Mouse (Mus musculus) cerebellum, adult 8-10 months (tissue): Measurements from ENCODE around the gene 4930404H24Rik.
"Not testable (repeated sequence)": the region's sequence is repeated elsewhere in the genome, so short reads cannot be mapped to it uniquely, and the experiment has no call there.

Experiments used
- DNase-seq: peaks from one replicate; pipeline ENCODE4 v3.0.0; 2022

Gene 4930404H24Rik

DNA sequence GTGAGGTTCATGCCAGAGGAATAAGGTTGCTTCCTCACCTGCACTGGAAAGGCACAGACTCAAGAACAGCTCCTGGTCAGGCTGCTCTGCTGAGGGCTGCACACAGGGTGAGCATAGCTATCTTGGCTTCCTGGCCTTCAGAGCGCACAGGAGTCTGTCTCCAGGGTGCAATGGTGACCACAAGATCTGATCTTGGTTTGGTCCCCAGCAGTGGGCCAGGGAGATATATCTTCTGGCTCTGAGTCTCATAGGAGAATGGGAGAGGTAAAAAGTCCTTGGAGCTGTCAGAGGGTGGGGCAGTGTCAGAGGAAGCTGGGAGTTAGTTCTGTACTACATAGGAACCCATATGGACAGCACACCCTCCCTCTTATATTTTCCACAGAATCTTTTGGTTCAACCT is 13.1 kb upstream of the 4930404H24Rik start:
- DNase-seq, result no peak

DNA sequence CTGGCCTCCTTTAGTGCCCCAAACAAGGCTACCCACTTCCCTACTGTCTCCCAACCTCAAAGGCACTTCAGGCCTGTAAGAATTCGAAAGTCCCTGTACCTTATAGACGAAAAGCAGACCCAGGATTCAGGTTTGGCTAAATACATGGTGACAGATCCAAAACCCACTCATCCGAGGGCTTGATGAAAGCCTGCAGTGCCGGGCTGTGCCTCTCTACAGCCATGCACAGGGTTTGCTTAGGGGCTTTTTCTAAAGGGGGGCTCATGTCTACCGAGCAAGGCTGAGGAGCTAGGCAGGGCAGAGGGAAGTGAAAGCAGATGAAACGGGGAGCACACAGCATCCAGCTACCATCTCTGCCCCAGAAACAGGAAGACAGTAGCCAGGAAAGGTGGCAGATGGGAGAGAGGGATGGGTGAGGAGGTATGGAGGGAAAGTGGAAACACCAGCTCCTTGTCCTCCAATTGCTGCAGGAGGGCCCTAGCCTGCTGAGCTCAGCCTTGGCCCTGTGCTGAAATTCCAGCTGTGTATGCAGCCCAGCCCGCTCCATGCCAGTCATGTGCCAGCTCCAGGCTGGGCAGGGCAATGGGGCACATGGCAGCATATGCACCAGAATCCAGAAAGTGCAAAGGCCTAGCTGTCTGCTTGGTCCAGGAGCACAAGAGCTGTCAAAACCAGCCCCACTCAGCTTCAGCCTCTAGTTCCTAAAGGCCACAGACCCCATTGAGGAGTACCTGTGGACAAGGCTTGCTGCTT is 11.3 kb upstream of the 4930404H24Rik start:
- no peak for DNase-seq

GRCm38 (mm10) chr2:153481861-153482120 is 10.8 kb upstream of the 4930404H24Rik start:
- DNase-seq, result no peak

GRCm38 (mm10) chr2:153483118-153483983 is 9.2 kb upstream of the 4930404H24Rik start:
- peak; percentile 66 for DNase-seq

DNA sequence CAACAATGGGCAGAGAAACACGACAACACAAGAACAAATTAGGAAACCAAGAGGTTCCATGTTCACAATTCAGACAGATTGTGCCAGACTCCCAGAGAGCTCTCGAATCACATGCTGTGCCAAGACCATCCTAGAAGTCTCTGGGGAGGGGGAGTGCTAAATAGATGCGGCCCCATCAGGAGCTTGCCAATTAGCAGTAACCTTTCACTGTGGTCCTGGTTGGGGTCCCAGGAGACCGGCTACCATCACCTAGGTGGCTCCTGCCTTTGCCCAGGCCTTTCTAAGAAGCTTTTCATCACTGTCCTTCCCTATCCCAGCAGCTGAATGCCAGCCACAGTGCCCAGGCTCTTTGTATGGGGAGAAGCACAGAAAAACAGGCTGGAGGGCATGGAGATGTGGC is 8.5 kb upstream of the 4930404H24Rik start:
- no peak for DNase-seq

DNA sequence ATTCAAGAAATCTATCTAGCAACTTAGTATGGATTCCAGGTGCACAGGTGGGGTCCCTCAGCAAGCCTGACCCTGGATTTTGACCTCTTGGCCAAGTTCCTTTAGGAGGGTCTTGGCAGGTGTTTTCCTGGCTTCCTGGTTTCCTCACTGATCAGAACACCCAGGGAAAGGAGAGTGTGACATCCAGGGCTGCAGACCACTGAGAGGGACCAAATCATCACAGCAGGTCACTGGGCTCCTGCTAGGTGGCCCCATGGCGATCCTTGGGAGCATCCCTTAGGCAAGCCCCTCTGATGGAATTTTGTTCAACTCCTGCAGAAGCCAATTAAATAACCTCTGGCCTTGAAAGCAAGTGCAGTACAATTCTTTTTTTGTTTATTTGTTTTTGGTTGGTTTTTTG is 2.5 kb upstream of the 4930404H24Rik start:
- peak; percentile 18 for DNase-seq

DNA sequence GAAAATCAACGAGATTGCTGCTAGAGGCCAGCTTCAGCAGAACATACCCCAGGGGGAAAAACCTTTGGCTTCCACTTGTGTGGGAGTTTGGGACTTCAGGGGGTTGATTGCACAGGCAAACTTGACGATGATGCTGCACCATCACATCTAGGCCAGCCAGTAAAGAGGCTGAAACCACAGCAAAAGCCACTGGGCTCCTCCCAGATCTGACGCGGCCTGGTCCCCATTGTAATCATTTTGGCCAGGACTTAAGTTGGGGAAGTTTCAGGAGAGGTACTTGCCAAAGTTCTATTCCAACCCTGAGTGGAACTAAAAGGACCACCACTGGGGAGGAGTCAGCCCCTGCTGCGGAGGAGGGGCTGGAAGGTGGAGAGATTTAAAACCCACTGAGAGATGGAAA is 1.6 kb upstream of the 4930404H24Rik start:
- no peak for DNase-seq

DNA sequence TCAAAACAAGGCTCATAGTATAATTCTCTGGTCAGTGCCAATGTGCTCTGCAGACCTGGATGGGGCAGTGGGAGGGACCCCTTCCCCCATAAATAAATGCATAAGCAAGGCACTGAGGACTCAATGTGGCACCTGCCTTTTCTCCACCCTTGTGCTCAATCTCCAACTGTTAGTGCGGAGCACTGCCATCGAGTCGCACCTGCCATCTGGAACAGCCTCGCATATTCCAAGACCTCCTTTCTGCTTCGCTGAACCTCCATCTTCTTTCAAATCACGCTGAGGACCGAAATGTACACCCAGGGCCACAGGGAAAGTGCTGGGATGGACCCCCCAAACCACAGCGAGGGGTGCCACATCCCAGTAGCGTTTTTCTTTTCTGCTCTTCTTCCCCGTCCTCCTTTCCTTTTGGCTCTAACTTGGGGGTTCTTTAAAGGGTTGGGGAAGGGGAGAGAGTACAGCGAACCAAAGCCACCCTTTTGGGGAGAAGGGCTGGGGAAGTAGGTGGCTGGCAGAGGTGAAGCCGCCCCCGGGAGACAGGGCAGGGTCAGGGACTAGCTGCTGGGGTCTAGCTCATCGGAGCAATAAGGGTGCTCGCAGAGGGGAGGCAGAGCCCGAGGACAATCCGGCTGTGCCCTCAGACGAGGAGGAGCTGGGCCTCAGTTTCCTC is 945 bp upstream of the 4930404H24Rik start:
- DNase-seq, result peak; percentile 77

DNA sequence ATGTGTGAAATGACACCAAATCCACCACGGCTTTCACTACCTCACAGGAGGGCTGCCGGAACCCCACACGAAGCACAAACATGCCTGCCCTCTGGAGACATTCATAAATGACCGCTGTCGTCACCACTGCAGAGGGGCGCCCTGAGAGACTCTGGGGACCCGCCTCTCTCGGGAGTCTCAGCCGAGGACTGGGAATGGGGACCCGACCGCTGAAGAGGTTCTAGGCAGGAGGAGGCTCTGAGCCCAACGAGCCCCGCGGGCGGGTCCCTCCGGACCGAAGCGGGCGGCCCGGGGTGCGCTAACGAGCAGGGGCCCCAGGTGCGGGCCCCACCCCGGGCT is 442 bp upstream of the 4930404H24Rik start:
- DNase-seq, result peak; percentile 67

DNA sequence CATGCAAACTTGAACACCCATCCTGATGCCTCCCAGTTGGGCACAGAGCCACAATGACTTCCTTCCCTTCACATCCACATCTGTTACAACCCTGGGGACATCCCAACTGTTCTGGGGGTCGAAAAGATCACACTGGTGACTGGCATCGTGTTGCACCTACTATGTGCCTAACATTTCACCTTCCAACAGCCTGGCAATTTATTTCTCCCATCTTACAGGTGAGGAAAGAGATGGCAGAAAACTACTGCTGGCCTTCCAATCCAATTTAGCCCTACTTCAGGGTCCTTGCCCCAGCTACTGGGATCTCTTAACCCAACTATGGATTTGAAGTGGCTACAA is 772 bp downstream of the 4930404H24Rik start:
- no peak for DNase-seq

GRCm38 (mm10) chr2:153493781-153494292 is 1.2 kb downstream of the 4930404H24Rik start:
- peak; percentile 43 for DNase-seq

GRCm38 (mm10) chr2:153494293-153494811 is 1.8 kb downstream of the 4930404H24Rik start:
- DNase-seq, result peak; percentile 66

- not testable (repeated sequence) for DNase-seq
These were observed 2.8 kb downstream of the 4930404H24Rik start for GRCm38 (mm10) chr2:153495391-153495790.

DNA sequence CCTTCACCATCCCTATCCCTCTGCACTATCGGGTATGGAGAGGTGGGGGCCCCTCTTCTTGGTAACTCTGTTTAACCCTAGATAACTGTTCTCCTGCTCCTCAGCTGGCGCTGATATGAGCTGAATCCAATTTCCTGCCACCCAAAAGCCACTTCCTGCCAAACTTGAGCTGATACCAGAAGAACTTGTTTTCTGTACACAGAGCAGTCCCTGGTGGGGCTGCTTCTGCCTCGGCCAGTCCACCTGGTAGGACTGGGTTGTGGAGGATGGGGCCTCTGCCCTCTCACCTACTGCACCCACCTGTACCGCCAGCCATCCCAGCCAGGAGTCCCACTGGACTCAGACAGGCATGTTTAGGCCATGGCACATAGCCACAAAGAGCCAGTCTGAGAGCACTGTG is 3.2 kb downstream of the 4930404H24Rik start:
- peak; percentile 35 for DNase-seq

DNA sequence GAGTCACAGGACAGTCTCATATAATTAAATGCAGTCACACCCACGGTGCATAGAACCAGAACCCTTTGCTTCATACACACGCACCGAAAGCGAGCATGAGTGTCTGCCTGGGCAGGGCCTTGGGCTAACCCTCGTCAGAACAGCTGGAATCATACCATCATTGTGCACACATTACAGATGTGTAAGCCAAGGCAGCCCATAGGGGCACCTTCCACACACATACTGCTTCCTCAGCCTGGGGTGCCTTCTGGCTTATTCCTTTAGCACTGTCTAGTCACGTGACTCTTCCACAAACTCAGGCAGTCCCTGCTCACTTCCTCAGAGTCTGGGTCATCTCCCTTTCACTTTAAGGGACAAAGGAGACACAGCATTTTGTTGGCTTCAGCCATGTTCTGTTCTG is 3.7 kb downstream of the 4930404H24Rik start:
- DNase-seq, result no peak

DNA sequence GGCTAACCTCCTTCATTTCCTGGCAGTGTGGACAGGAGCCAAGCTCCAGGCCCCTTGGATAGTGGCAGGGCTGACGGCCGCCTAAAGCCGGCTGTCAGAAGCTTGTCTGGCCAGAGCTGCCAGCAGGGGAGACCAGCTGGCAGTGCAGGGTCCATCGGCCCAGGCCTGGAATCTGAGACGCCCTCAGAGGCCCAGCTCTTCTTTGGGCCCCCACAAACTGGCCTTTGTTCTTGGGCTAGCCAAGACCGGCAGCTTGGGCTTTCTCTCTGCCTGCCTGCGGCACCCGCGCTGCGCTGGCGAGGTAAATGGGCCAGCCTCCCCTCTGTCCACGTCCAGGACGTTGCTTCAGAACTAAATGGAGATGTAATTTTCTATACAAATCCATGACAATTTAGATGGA is 4.3 kb downstream of the 4930404H24Rik start:
- peak; percentile 75 for DNase-seq

DNA sequence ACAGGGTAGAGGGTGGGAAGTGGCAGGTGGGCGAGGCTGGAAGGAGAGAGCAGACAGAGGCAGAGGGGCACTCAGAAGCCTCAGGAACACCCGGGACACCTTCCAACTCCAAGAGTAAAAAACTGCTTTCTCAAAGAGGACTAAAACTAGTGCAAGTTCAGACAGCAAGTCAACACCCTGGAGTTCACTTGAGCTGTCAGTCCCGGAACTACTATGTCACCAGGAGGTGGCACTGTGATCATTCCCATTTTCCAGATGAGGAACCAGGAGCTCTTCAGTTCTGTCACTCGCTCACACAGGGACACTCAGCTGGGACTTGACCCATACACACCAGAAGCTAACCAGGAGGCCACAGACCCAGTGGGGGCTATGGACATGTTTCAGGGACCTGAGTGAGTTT is 6.6 kb downstream of the 4930404H24Rik start:
- DNase-seq, result peak; percentile 60

- DNase-seq, result no peak
These were observed 13.8 kb downstream of the 4930404H24Rik start for GRCm38 (mm10) chr2:153506385-153506784.

- peak; percentile 36 for DNase-seq
These were observed 15.4 kb downstream of the 4930404H24Rik start for GRCm38 (mm10) chr2:153507969-153508368.

DNA sequence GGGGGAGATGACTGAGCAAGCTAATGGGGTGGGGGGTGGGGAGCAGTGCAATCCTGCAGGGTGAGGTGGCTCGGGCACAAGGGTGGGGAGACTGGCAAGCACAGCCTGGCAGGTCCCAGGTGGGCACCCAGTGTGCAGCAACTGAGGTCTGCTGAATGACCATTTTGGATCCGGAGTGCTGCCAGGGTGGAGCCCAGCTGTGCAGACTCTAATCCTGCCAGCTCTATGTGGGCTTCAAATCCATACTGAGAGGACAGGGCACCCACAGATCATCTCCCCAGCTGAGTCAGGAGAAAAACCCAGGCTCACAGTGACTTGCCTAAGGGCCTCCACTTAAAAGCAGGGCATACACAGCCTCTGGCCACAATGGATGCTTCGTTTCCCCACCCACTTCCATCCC is 15.8 kb downstream of the 4930404H24Rik start:
- no peak for DNase-seq

- peak; percentile 70 for DNase-seq
These were observed 16.8 kb downstream of the 4930404H24Rik start for GRCm38 (mm10) chr2:153509211-153510029.

DNA sequence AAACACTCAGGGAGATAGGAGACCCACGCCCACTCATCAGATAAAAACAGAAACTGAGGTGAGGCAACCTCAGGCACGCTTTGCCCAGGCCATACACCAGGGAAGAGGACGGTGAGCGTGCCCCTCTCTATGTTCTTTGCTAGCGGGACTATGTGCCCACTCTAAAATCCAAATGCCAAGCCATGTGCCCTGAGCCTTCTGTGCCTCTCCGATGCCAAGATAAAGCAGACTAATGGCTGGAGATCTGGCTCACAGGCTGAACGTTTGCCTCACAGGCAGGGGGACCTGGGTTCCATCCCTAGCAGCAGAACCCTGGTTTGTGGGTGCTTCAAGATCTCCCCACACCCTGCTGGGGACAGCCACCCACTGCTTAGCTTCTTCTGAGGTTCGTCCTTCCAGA is 17.5 kb downstream of the 4930404H24Rik start:
- peak; percentile 59 for DNase-seq

DNA sequence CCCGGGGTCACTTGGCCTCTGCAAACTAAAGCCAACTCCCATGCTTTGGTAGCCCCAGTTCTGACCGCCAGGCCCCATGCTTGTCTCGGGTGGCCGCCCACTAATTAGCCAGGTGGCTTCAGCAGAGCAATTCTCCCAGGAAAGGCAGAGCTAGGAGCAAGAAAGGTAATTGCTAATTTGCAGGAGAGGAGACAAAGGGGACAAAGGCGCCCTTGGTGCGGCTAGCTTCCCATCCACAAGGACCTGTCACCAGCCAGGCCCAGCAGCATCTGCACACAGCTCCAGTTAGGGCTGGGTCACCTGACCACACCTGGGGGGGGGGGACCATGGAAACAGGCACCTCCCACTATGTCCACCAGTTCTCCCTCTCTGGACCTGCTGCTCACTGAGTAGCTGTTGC is 19.0 kb downstream of the 4930404H24Rik start:
- DNase-seq, result peak; percentile 32
